Comparison of ENCODE assay signal across 10 mouse cellular contexts in genomic region chr7:28918540-28918939, GRCm38 (mm10). TPM values are rescaled to one million over a fixed set of nuclear protein-coding genes. Genes with fewer than 3 reads are reported as not detected.
A peak's percentile ranks its signal among the peaks of the same experiment; 100 is the strongest.
DNase-seq lines count a peak whose midpoint lies in the region; ATAC-seq and TF ChIP-seq lines count a peak whose summit lies in the region.
"Had no signal": no experiment of that assay in that cellular context is flagged by ENCODE, and none has a peak within 500 bp of the region (broad histone marks: within the 10 kb centered on the region; RNA-seq: fewer than 3 reads in every experiment).

No protein-coding gene starts in this region.

- H3K4me2 ChIP-seq in hindbrain, embryonic 16.5 days (ENCODE audit: low read length), result no peak overlapping the region
- no peak overlapping the region for H3K4me2 ChIP-seq in hindbrain, embryonic 14.5 days (replicated peaks)
- H3K4me2 ChIP-seq in limb, embryonic 14.5 days (replicated peaks; ENCODE audit: low read depth, low read length, severe bottlenecking), result no peak overlapping the region
- no peak overlapping the region for H3K4me2 ChIP-seq in midbrain, embryonic 15.5 days

- no peaks in the 10 kb centered on the region for H3K27me3 ChIP-seq in hindbrain, embryonic 16.5 days (replicated peaks; ENCODE audit: control insufficient read depth, insufficient read depth, low read length)
- no peaks in the 10 kb centered on the region for H3K27me3 ChIP-seq in hindbrain, embryonic 14.5 days (ENCODE audit: control insufficient read depth, insufficient read depth, low read length)
- no peaks in the 10 kb centered on the region for H3K27me3 ChIP-seq in spleen, adult 2 months (ENCODE audit: control insufficient read depth, insufficient read depth, low read length)
- no peaks in the 10 kb centered on the region for H3K27me3 ChIP-seq in limb, embryonic 14.5 days (ENCODE audit: control insufficient read depth, insufficient read depth, low read length)
- H3K27me3 ChIP-seq in midbrain, embryonic 15.5 days (replicated peaks), result no peaks in the 10 kb centered on the region

- TF ChIP-seq POLR2A in spleen, adult 2 months (IDR thresholded peaks at IDR 0.05; ENCODE audit: low read depth, low read length), result no peak
- TF ChIP-seq POLR2A in limb, embryonic 14.5 days (IDR thresholded peaks at IDR 0.05; ENCODE audit: borderline replicate concordance, extremely low read depth, insufficient read depth, insufficient read length), result no peak

- no peak overlapping the region for H3K9ac ChIP-seq in hindbrain, embryonic 16.5 days (ENCODE audit: low read depth, low read length)
- H3K9ac ChIP-seq in hindbrain, embryonic 14.5 days, result no peak overlapping the region; the same call in 1 of the 2 replicates
- no peak overlapping the region for H3K9ac ChIP-seq in limb, embryonic 14.5 days (ENCODE audit: low read depth, low read length, severe bottlenecking)
- no peak overlapping the region for H3K9ac ChIP-seq in midbrain, embryonic 15.5 days

- whole genome bisulfite sequencing in hindbrain, embryonic 16.5 days, result 72% methylated on average over 8 of the region's 8 CpGs
- 82% methylated on average over 8 of the region's 8 CpGs for WGBS in hindbrain, embryonic 14.5 days
- 94% methylated on average over 8 of the region's 8 CpGs for WGBS in spleen, adult 2 months
- 85% methylated on average over 8 of the region's 8 CpGs for WGBS in limb, embryonic 14.5 days
- WGBS in midbrain, embryonic 15.5 days, result 83% methylated on average over 8 of the region's 8 CpGs

- H3K4me3 ChIP-seq in hindbrain, embryonic 16.5 days (ENCODE audit: low read length), result no peak overlapping the region
- no peak overlapping the region for H3K4me3 ChIP-seq in hindbrain, embryonic 14.5 days (replicated peaks; ENCODE audit: low read length)
- H3K4me3 ChIP-seq in spleen, adult 2 months (ENCODE audit: extremely low read depth, insufficient read depth, insufficient read length), result no peak overlapping the region
- H3K4me3 ChIP-seq in limb, embryonic 14.5 days (replicated peaks; ENCODE audit: low read length), result no peak overlapping the region
- H3K4me3 ChIP-seq in midbrain, embryonic 15.5 days, result no peak overlapping the region

- ATAC-seq in hindbrain, embryonic 16.5 days, result no peak
- no peak for ATAC-seq in hindbrain, embryonic 14.5 days (ENCODE audit: low FRiP score)
- no peak for ATAC-seq in limb, embryonic 14.5 days (ENCODE audit: low FRiP score, low read depth)
- ATAC-seq in midbrain, embryonic 15.5 days (replicated peaks), result no peak

- peak overlapping the region; percentile 63 for H3K27ac ChIP-seq in hindbrain, embryonic 16.5 days (ENCODE audit: low read depth, low read length)
- H3K27ac ChIP-seq in hindbrain, embryonic 14.5 days, result no peak overlapping the region
- peak overlapping the region; percentile 33; the same call in 1 of the 2 replicates for H3K27ac ChIP-seq in spleen, adult 2 months (ENCODE audit: insufficient read depth, low read length)
- H3K27ac ChIP-seq in limb, embryonic 14.5 days (replicated peaks; ENCODE audit: low read depth, low read length), result 0 out of 2 replicates have a peak overlapping the region, but pooled peaks have one; percentile 52
- H3K27ac ChIP-seq in midbrain, embryonic 15.5 days, result no peak overlapping the region
- H3K27ac ChIP-seq: macrophage had no signal

- TF ChIP-seq CTCF in spleen, adult 2 months (IDR thresholded peaks at IDR 0.05; ENCODE audit: extremely low read depth, insufficient read depth, insufficient read length, insufficient replicate concordance), result no peak

- no peak for DNase-seq in hindbrain, embryonic 14.5 days (ENCODE audit: low spot score)
- no peak for DNase-seq in spleen, adult 2 months (ENCODE audit: low read depth in 1 of 2, low spot score in 2 of 2)
- DNase-seq in spleen, adult 12 weeks (ENCODE audit: low spot score), result no peak
- no peak for DNase-seq in limb, embryonic 14.5 days (ENCODE audit: low spot score)
- DNase-seq in testis, postnatal 10 days (ENCODE audit: low spot score), result no peak
- DNase-seq in layer of hippocampus, postnatal 10 days (ENCODE audit: low spot score in 2 of 2), result no peak

- peaks cover 12% of the 10 kb centered on the region for H3K36me3 ChIP-seq in hindbrain, embryonic 16.5 days (ENCODE audit: control insufficient read depth, insufficient read depth, low read length)
- H3K36me3 ChIP-seq in hindbrain, embryonic 14.5 days (replicated peaks; ENCODE audit: control insufficient read depth, insufficient read depth), result peaks cover 50% of the 10 kb centered on the region
- H3K36me3 ChIP-seq in spleen, adult 2 months (ENCODE audit: control insufficient read depth, insufficient read depth, low read length), result peaks cover 27% of the 10 kb centered on the region
- H3K36me3 ChIP-seq in limb, embryonic 14.5 days (ENCODE audit: control insufficient read depth, insufficient read depth, low read length), result peaks cover 67% of the 10 kb centered on the region
- H3K36me3 ChIP-seq in midbrain, embryonic 15.5 days (replicated peaks), result peaks cover 30% of the 10 kb centered on the region; the same call in 1 of the 2 replicates

- peaks cover 40% of the 10 kb centered on the region for H3K4me1 ChIP-seq in hindbrain, embryonic 16.5 days (ENCODE audit: control insufficient read depth, insufficient read depth, low read depth, low read length)
- H3K4me1 ChIP-seq in hindbrain, embryonic 14.5 days (replicated peaks; ENCODE audit: control insufficient read depth, insufficient read depth, low read length), result peaks cover 44% of the 10 kb centered on the region
- H3K4me1 ChIP-seq in spleen, adult 2 months (ENCODE audit: control insufficient read depth, insufficient read depth, insufficient read length), result no peaks in the 10 kb centered on the region
- H3K4me1 ChIP-seq in limb, embryonic 14.5 days (ENCODE audit: control insufficient read depth, insufficient read depth, low read length), result peaks cover 52% of the 10 kb centered on the region
- peaks cover 34% of the 10 kb centered on the region for H3K4me1 ChIP-seq in midbrain, embryonic 15.5 days

- H3K9me3 ChIP-seq in hindbrain, embryonic 16.5 days (ENCODE audit: control insufficient read depth, low read length), result no peaks in the 10 kb centered on the region
- no peaks in the 10 kb centered on the region for H3K9me3 ChIP-seq in hindbrain, embryonic 14.5 days (ENCODE audit: control insufficient read depth, low read length)
- H3K9me3 ChIP-seq in limb, embryonic 14.5 days (ENCODE audit: control insufficient read depth, low read length), result no peaks in the 10 kb centered on the region
- no peaks in the 10 kb centered on the region for H3K9me3 ChIP-seq in midbrain, embryonic 15.5 days

RNA-seq across cellular contexts. Expression of gene Capn12, which starts 37.3 kb away (rescaled TPM):
- polyA plus RNA-seq in hindbrain, embryonic 16.5 days (2015; fragmentation: Nextera tagmentation; extraction: Ambion mirVana), result 0.54 and 0.70 TPM in 2 replicates
- 0.09 and 0.24 TPM in 2 replicates for polyA plus RNA-seq in hindbrain, embryonic 14.5 days (2014; fragmentation: Nextera tagmentation; extraction: Ambion mirVana)
- polyA plus RNA-seq in spleen, adult 2 months (2012; rRNA removed), result 0.13 and 0.14 TPM in 2 replicates
- 0.19 and 0.25 TPM in 2 replicates for polyA plus RNA-seq in limb, embryonic 14.5 days (2012; rRNA removed)
- 0.58 and 0.94 TPM in 2 replicates for polyA plus RNA-seq in limb, embryonic 14.5 days (2014; fragmentation: Nextera tagmentation; extraction: Ambion mirVana)
- total RNA-seq in layer of hippocampus, postnatal 10 days (2021), result under 1 TPM; 0.54 to 0.82 TPM
- 0.33 and 0.52 TPM in 2 replicates for polyA plus RNA-seq in midbrain, embryonic 15.5 days (2015; fragmentation: Nextera tagmentation; extraction: Ambion mirVana)

RNA-seq across cellular contexts. Expression of gene Actn4, which starts 43.6 kb away (rescaled TPM):
- 146 and 172 TPM in 2 replicates for polyA plus RNA-seq in hindbrain, embryonic 16.5 days (2015; fragmentation: Nextera tagmentation; extraction: Ambion mirVana)
- polyA plus RNA-seq in hindbrain, embryonic 14.5 days (2014; fragmentation: Nextera tagmentation; extraction: Ambion mirVana), result 133 and 147 TPM in 2 replicates
- 156 and 192 TPM in 2 replicates for polyA plus RNA-seq in spleen, adult 2 months (2012; rRNA removed)
- 268 and 299 TPM in 2 replicates for polyA plus RNA-seq in limb, embryonic 14.5 days (2012; rRNA removed)
- 295 and 304 TPM in 2 replicates for polyA plus RNA-seq in limb, embryonic 14.5 days (2014; fragmentation: Nextera tagmentation; extraction: Ambion mirVana)
- 100 to 1,000 TPM; 128 to 129 TPM for total RNA-seq in layer of hippocampus, postnatal 10 days (2021)
- polyA plus RNA-seq in midbrain, embryonic 15.5 days (2015; fragmentation: Nextera tagmentation; extraction: Ambion mirVana), result 140 and 143 TPM in 2 replicates

RNA-seq across cellular contexts. Expression of gene Lgals7, which starts 54.9 kb away (rescaled TPM):
- polyA plus RNA-seq in hindbrain, embryonic 16.5 days (2015; fragmentation: Nextera tagmentation; extraction: Ambion mirVana), result 4.9 and 5.3 TPM in 2 replicates
- 2.9 and 3.0 TPM in 2 replicates for polyA plus RNA-seq in hindbrain, embryonic 14.5 days (2014; fragmentation: Nextera tagmentation; extraction: Ambion mirVana)
- polyA plus RNA-seq in spleen, adult 2 months (2012; rRNA removed), result 0.34 and 0.48 TPM in 2 replicates
- polyA plus RNA-seq in limb, embryonic 14.5 days (2012; rRNA removed), result 198 and 208 TPM in 2 replicates
- 37.9 and 48.4 TPM in 2 replicates for polyA plus RNA-seq in limb, embryonic 14.5 days (2014; fragmentation: Nextera tagmentation; extraction: Ambion mirVana)
- total RNA-seq in layer of hippocampus, postnatal 10 days (2021), result under 1 TPM in 1 of 2 experiments, not detected in 1; 0.62 TPM
- polyA plus RNA-seq in midbrain, embryonic 15.5 days (2015; fragmentation: Nextera tagmentation; extraction: Ambion mirVana), result 7.8 and 9.2 TPM in 2 replicates
- total RNA-seq: layer of hippocampus, postnatal 14 days had no signal
- polyA plus RNA-seq: macrophage had no signal

Comparison
In these comparisons a context has a peak if more than half of its experiments do, and no peak if none do; other contexts are left out.
1. H3K27ac ChIP-seq: peak in hindbrain, embryonic 16.5 days (single experiment), spleen, adult 2 months (single experiment) and limb, embryonic 14.5 days (single experiment); none in hindbrain, embryonic 14.5 days (single experiment) and midbrain, embryonic 15.5 days (single experiment).